Mouse (Mus musculus) monocyte, adult 59 days (primary cell): ENCODE data around the gene Glyctk. TPM values are rescaled to one million over a fixed set of nuclear protein-coding genes. Genes with fewer than 3 reads are reported as not detected.

Experiments used
- total RNA-seq, 2 experiments: library from RNA; stranded (reverse); gene quantifications; one replicate each; pipeline ENCODE4 v1.2.4; 2023

Gene Glyctk
- under 1 TPM; 0.49 to 0.66 TPM for total RNA-seq

DNA sequence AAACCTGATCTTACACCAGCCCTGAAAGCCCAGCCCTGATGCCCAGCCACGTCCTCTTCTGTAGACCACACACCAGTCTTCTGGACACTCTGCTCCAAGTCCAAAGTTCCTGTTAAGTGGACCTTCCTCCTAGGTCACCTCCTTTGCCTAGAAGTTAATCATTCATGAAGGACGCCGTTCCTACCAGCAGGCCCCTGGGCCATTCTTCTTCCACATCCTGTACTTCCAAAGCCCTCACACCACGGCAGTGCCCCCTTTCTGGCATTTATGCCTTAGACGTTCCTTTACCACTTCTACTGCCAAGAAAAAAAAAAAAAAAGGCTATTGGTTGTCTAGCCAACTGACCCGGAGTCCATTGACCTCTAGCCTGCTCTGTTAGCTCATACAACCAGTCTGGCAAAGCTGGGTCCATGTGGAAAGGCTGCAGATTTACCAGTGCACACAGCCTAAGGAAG is at the start of gene Glyctk:
Gene Glyctk (minus strand): TSS at position 102 of the 455 bp plus-strand sequence.

DNA sequence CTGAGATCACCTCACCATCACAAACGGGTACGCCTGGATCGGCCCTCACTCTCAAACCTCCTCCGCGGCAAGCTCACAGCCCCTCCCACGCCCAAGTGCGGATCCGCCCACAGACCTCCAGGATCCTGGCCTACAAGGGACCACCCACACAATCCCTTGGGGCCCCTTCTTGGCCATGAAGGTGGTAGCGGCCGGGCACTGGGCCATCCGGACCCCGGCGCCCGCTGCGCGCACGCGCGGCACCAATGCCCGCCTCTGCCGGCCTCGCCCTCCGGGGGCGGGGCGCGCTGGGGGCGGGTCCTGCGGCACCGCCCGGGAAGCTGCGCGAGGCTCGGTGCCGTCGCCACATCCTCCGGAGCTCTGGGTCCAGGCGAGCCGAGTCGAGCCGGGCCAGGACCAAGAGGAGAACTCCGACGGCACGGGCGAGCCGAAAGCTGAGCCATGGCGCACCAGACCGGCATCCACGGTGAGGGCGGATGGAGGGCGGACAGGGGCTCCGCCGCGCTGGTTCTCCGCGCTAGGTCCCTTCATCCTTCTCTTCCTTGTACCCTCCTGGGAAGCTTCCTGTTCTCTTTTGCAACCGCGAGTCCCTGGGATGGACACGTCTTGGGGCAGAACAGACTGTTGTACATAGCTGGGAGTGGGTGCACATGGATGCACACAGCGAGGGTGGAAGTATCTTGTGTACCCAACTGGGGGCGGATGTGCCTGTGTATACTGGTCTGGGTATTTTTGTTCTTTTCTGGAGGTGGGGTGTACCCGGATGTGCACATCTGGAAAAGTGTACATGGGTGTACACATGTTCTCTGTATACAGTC is 45.1 kb upstream of the Glyctk start, which contains the start of gene Twf2:
Gene Twf2 (plus strand): TSS at position 290 of the 818 bp plus-strand sequence.

DNA sequence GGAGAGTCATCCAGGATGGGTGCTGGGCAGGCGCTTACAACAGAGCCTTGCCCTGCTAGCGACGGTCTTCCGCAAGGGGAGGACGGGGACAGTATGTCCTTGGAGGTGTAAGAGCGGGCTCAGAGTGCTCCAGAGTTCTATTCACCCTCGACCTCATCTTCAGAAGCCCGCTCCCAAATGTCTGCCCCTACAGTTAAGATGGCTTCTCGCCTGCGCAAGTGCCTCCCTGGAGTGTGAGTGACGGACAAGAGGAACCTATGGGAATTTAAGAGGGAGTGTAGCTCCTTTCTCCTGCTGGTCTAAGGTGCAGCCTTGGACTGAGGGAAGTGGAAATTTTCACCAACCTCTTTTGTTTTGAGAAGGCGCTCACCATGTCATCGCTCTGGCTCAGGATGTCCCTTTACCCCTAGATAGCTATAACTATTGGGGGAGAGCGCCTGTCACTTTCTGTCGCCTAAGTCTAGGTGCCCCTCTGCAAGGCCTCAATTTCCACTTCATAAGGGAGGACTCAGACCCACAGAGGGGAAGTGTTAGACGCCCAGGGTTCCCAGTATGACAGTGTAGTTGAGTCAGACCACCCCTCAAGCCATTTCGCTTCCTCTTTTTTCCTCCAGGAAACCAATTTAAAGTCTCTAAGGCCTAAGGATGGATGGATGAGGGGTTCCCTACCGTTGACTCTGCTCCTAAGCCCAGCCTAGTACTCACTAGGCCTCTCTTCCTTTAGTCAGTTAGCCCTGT is 41.8 kb upstream of the Glyctk start, which contains the start of gene Ppm1m:
Gene Ppm1m (minus strand): TSS at position 212 of the 738 bp plus-strand sequence.

DNA sequence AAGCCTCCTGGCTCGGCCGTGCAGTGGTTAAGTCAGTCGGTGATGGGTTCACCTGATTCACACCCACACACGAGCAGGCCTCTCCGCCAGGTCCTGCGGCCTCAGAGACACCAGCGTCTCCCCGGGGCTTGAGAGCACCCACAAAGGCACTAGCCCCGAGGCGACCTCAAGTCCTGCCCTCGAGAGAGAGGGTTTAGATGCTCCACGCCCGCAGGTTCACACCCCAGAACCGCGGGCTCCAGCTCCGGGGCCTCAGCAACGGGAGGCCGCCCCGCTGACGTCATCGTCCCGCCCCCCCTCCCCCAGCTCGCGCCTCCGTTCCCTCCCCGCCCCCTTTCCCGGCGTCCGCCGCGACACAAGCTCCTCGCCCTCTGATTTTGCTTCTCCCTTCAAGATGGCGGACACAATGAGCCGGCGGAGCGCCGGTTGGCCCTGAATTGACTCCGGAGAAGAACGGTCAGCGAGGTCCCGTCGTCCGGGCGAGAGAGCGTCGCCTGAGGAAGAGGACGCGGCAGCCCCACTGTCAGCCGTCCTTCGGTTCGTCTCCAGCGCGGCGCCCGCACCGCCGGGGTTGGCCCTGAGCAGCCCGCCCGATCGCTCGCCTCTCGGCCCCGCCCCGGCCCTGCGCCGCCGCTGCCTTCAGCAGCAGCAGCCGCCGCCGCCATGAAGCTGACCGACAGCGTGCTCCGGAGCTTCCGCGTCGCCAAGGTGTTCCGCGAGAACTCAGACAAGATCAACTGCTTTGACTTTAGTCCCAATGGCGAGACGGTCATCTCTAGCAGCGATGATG is 12.8 kb upstream of the Glyctk start, which contains the start of gene Wdr82:
Gene Wdr82 (plus strand): TSS at position 373 of the 790 bp plus-strand sequence.

Other genes starting within 250 kb of the Glyctk start
- gene Col6a5, start 197.5 kb downstream of the Glyctk start, total RNA-seq: 1 to 10 TPM; 2.0 to 3.8 TPM
- gene Col6a4, start 61.4 kb downstream of the Glyctk start, total RNA-seq: not detected
- 10 to 100 TPM; 66.3 to 72.7 TPM for gene Wdr82, start 12.8 kb upstream of the Glyctk start, total RNA-seq
- gene Ppm1m, start 41.6 kb upstream of the Glyctk start, total RNA-seq: 10 to 100 TPM; 41.3 to 48.1 TPM
- 100 to 1,000 TPM in 1 of 2 experiments, 10 to 100 TPM in 1; 98.6 to 113 TPM for gene Twf2, start 45.0 kb upstream of the Glyctk start, total RNA-seq
- gene Tlr9, start 64.5 kb upstream of the Glyctk start, total RNA-seq: 10 to 100 TPM; 86.4 to 96.0 TPM
- 10 to 100 TPM; 67.2 to 76.3 TPM for gene Alas1, start 90.5 kb upstream of the Glyctk start, total RNA-seq
- gene Poc1a, start 122.9 kb upstream of the Glyctk start, total RNA-seq: 1 to 10 TPM; 2.6 to 2.8 TPM
- gene Dusp7, start 210.5 kb upstream of the Glyctk start, total RNA-seq: 10 to 100 TPM; 38.7 to 44.6 TPM